Mouse (Mus musculus): ENCODE results near the gene Ptpa.

GRCm38 (mm10) chr2:30407778-30408177 lies 8.1 kb upstream of the Ptpa start:
- TF ChIP-seq CTCF (conservative IDR thresholded peaks at IDR 0.05 in 1 of 2, IDR thresholded peaks at IDR 0.05 in 1 of 2; ENCODE audit: low read depth in 2 of 2, low read length in 2 of 2) (no peak), POLR2A (IDR thresholded peaks at IDR 0.05; ENCODE audit: low read depth, low read length) (no peak), ZMIZ1 (IDR thresholded peaks at IDR 0.05; ENCODE audit: low read depth, low read length) (no peak), EP300 (IDR thresholded peaks at IDR 0.05; ENCODE audit: low read length) (no peak), TCF12 (IDR thresholded peaks at IDR 0.05; ENCODE audit: low read depth, low read length) (no peak), CHD2 (IDR thresholded peaks at IDR 0.05; ENCODE audit: low read length) (no peak), RAD21 (IDR thresholded peaks at IDR 0.05; ENCODE audit: low read depth, low read length) (no peak), MAX (IDR thresholded peaks at IDR 0.05; ENCODE audit: low read length) (no peak), USF1 (IDR thresholded peaks at IDR 0.05; ENCODE audit: low read depth, low read length) (no peak), POLR2AphosphoS2 (IDR thresholded peaks at IDR 0.05; ENCODE audit: low read depth, low read length) (no peak), NELFE (IDR thresholded peaks at IDR 0.05; ENCODE audit: low read depth, low read length) (no peak), SMC3 (IDR thresholded peaks at IDR 0.05; ENCODE audit: low read depth, low read length) (no peak)

All from CH12.LX (cell line).